Mouse (Mus musculus): ENCODE results near the gene Sorbs1.

Gene Sorbs1

DNA sequence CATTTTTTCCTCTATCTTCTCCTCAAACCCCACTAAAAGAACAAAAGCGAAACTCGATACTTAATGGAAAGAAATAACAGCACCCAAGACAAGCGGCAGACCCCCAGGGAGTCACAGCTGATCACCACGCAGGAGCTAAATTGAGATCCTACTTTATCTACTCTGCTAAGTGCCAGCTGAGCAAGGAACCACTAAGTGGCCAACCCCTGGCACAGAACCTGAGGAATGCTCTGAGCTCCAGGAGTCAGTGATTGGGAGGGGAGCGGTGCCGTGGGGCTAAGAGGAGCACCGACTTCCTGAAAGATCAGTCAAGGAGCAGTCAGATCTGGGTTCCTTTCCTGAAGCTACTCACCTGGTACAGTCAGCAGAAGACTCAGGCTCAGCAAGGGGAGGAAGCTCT lies 9.2 kb downstream of the Sorbs1 start:
- H3K36me3 ChIP-seq (ENCODE audit: control insufficient read depth, insufficient read depth, low read length, poor library complexity, severe bottlenecking) = no peaks in the 10 kb centered on the region
- H3K27me3 ChIP-seq (ENCODE audit: control insufficient read depth, insufficient read depth, low read length, poor library complexity, severe bottlenecking) = no peaks in the 10 kb centered on the region
- no peak for DNase-seq (ENCODE audit: low read depth, low spot score)

GRCm38 (mm10) chr19:40499940-40500737 lies 13.4 kb downstream of the Sorbs1 start:
- no peaks in the 10 kb centered on the region for H3K36me3 ChIP-seq (ENCODE audit: control insufficient read depth, insufficient read depth, low read length, poor library complexity, severe bottlenecking)
- H3K27me3 ChIP-seq (ENCODE audit: control insufficient read depth, insufficient read depth, low read length, poor library complexity, severe bottlenecking) = no peaks in the 10 kb centered on the region

GRCm38 (mm10) chr19:40499141-40499540 lies 14.4 kb downstream of the Sorbs1 start:
- DNase-seq (ENCODE audit: low read depth, low spot score) = no peak

More at GRCm38 (mm10) chr19:40499940-40500737, 13.4 kb downstream of the Sorbs1 start:
- DNase-seq (ENCODE audit: low read depth, low spot score) = no peak

GRCm38 (mm10) chr19:40498162-40498725 lies 15.3 kb downstream of the Sorbs1 start:
- Histone ChIP-seq H3K36me3 (ENCODE audit: control insufficient read depth, insufficient read depth, low read length, poor library complexity, severe bottlenecking) (no peaks in the 10 kb centered on the region), H3K27me3 (ENCODE audit: control insufficient read depth, insufficient read depth, low read length, poor library complexity, severe bottlenecking) (no peaks in the 10 kb centered on the region)

More at GRCm38 (mm10) chr19:40499141-40499540, 14.4 kb downstream of the Sorbs1 start:
- H3K27me3 ChIP-seq (ENCODE audit: control insufficient read depth, insufficient read depth, low read length, poor library complexity, severe bottlenecking) = no peaks in the 10 kb centered on the region
- H3K36me3 ChIP-seq (ENCODE audit: control insufficient read depth, insufficient read depth, low read length, poor library complexity, severe bottlenecking) = no peaks in the 10 kb centered on the region

GRCm38 (mm10) chr19:40496509-40497267 lies 16.9 kb downstream of the Sorbs1 start:
- no peak for DNase-seq (ENCODE audit: low read depth, low spot score)
- H3K27me3 ChIP-seq (ENCODE audit: control insufficient read depth, insufficient read depth, low read length, poor library complexity, severe bottlenecking) = no peaks in the 10 kb centered on the region
- H3K36me3 ChIP-seq (ENCODE audit: control insufficient read depth, insufficient read depth, low read length, poor library complexity, severe bottlenecking) = no peaks in the 10 kb centered on the region

More at GRCm38 (mm10) chr19:40498162-40498725, 15.3 kb downstream of the Sorbs1 start:
- no peak for DNase-seq (ENCODE audit: low read depth, low spot score)

DNA sequence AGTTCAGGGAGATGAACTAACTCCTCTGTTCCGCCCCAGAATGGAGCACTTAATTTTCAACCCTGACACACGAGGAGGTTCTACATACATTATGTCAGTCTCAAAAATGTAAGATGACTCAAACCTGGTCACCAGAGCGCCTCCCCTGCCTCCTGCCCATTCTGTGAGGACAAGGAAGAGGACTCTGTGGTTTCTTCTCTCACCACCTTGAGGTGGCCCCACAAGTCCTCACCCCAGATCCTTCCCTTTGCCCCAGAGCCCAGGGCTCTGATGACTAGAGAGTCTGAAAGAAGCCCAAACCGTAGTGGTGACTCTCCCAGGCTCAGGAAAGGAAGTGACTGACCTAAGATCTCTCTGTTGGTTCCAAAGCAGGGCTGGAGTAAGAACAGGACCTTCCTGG lies 17.5 kb downstream of the Sorbs1 start:
- no peaks in the 10 kb centered on the region for H3K36me3 ChIP-seq (ENCODE audit: control insufficient read depth, insufficient read depth, low read length, poor library complexity, severe bottlenecking)
- no peaks in the 10 kb centered on the region for H3K27me3 ChIP-seq (ENCODE audit: control insufficient read depth, insufficient read depth, low read length, poor library complexity, severe bottlenecking)
- DNase-seq (ENCODE audit: low read depth, low spot score) = no peak

DNA sequence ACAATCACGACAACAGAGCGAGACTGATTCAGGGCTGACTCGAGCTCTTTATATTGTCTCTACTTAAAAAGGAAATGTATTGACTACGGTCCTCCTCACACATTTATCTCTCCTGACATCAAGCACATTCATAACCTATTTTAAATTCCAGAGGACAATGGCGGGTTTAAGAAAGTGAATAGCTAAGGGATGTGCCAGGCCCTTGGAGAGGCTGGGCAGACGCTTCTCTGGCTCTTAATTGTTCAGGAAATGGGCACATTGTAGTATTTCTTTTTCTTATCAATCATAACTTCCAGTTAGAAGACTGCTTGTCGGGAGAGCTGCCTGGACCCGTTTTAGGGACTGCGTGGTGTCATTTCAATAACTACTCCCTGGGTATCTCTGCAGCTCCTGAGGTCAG lies 20.7 kb downstream of the Sorbs1 start:
- no peaks in the 10 kb centered on the region for H3K36me3 ChIP-seq (ENCODE audit: control insufficient read depth, insufficient read depth, low read length, poor library complexity, severe bottlenecking)
- no peak for DNase-seq (ENCODE audit: low read depth, low spot score)
- H3K27me3 ChIP-seq (ENCODE audit: control insufficient read depth, insufficient read depth, low read length, poor library complexity, severe bottlenecking) = no peaks in the 10 kb centered on the region

DNA sequence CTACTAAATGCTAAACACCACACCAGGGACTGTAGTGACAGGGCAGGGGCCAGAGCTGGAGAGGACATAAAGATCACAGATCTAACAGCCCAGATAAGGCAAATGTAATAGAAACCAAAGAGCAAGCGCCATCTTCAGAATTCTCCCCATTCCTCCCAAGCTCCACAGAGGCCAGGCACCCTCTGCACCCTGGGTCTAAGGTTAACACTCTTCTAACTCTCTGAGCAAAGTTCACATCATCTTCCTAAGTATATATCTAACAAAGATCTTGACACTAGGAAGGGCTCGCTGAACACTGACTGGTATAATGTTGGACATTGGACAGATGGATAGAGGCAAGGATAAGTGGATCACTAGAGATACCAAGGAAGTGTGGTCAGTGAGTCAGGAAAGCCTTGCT lies 22.1 kb downstream of the Sorbs1 start:
- no peaks in the 10 kb centered on the region for H3K27me3 ChIP-seq (ENCODE audit: control insufficient read depth, insufficient read depth, low read length, poor library complexity, severe bottlenecking)
- no peak for DNase-seq (ENCODE audit: low read depth, low spot score)
- H3K36me3 ChIP-seq (ENCODE audit: control insufficient read depth, insufficient read depth, low read length, poor library complexity, severe bottlenecking) = no peaks in the 10 kb centered on the region

DNA sequence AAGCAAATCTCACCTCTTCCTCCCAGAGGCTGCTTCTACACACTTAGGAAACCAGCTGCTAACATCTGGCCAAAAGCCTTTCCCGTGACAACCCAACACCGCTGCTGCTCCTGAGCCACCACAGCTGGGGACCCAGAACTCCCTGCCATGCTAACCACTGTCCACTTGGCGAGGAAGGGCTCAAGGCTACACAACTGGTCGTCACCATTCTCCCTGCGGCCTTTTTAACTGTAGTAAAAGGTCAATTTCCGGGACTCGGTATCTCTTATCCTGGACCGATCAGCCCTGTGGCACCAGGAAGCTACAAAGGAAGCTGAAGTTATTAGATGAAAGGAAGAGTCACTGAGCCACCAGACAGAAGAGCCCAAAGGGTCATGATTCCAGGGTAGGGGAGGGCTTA lies 22.8 kb downstream of the Sorbs1 start:
- Histone ChIP-seq H3K27me3 (ENCODE audit: control insufficient read depth, insufficient read depth, low read length, poor library complexity, severe bottlenecking) (no peaks in the 10 kb centered on the region), H3K36me3 (ENCODE audit: control insufficient read depth, insufficient read depth, low read length, poor library complexity, severe bottlenecking) (no peaks in the 10 kb centered on the region)
- no peak for DNase-seq (ENCODE audit: low read depth, low spot score)

DNA sequence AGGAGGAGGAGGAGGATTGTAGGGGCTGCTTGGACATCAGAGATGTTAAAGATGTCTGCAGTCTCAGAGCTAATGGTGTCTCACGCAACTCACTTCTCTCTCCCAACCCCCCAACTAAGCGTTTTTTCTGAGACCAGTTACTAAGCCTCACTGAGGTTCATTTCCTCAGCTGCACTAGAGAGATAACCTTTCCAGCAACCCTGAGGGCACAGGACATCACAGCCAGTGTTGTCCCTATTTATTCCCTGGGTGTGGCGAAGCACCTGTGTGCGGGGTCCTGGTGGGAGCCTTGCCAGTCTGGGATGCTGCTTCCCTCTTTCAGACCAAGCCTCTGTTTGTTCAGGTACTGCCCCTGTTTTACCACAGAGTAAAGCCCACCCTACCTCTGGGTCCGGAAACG lies 23.9 kb downstream of the Sorbs1 start:
- no peaks in the 10 kb centered on the region for H3K27me3 ChIP-seq (ENCODE audit: control insufficient read depth, insufficient read depth, low read length, poor library complexity, severe bottlenecking)
- no peaks in the 10 kb centered on the region for H3K36me3 ChIP-seq (ENCODE audit: control insufficient read depth, insufficient read depth, low read length, poor library complexity, severe bottlenecking)
- no peak for DNase-seq (ENCODE audit: low read depth, low spot score)

DNA sequence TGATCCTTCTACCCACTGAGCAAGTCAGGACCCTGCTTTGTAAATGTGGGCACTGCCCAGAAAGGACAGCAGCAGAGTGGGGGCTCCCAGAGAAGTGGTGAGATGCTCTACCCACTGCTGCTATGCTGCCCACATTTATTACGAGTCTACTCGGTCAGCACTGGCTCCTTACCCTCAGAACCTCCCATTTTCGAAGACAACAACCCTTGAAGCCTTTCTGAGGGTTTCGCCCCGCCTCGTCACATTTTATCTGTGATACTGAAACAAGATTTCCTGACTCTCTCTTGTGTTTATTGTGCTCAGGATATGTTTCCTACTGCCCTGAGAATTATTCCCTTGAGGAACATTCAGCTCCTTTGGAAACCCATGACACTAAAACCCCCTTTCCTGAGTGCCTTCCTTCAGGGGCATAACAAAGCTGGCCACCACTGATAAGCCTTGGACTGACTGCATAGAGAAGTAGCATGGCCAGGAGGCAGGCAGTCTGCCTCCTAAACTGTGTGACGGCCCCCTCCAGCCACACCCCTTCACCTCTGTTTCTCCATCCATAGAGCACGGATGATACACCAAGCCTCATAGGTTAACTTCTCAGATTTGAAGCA lies 24.6 kb downstream of the Sorbs1 start:
- no peak for DNase-seq (ENCODE audit: low read depth, low spot score)
- H3K36me3 ChIP-seq (ENCODE audit: control insufficient read depth, insufficient read depth, low read length, poor library complexity, severe bottlenecking) = no peaks in the 10 kb centered on the region
- H3K27me3 ChIP-seq (ENCODE audit: control insufficient read depth, insufficient read depth, low read length, poor library complexity, severe bottlenecking) = no peaks in the 10 kb centered on the region

GRCm38 (mm10) chr19:40487561-40487960 lies 26.0 kb downstream of the Sorbs1 start:
- no peaks in the 10 kb centered on the region; the same call in 1 of the 2 replicates for H3K36me3 ChIP-seq (ENCODE audit: control insufficient read depth, insufficient read depth, low read length, poor library complexity, severe bottlenecking)
- no peak for DNase-seq (ENCODE audit: low read depth, low spot score)
- no peaks in the 10 kb centered on the region for H3K27me3 ChIP-seq (ENCODE audit: control insufficient read depth, insufficient read depth, low read length, poor library complexity, severe bottlenecking)

GRCm38 (mm10) chr19:40481115-40481514 lies 32.5 kb downstream of the Sorbs1 start:
- no peaks in the 10 kb centered on the region for H3K27me3 ChIP-seq (ENCODE audit: control insufficient read depth, insufficient read depth, low read length, poor library complexity, severe bottlenecking)
- no peak for DNase-seq (ENCODE audit: low read depth, low spot score)
- no peaks in the 10 kb centered on the region; the same call in 1 of the 2 replicates for H3K36me3 ChIP-seq (ENCODE audit: control insufficient read depth, insufficient read depth, low read length, poor library complexity, severe bottlenecking)

DNA sequence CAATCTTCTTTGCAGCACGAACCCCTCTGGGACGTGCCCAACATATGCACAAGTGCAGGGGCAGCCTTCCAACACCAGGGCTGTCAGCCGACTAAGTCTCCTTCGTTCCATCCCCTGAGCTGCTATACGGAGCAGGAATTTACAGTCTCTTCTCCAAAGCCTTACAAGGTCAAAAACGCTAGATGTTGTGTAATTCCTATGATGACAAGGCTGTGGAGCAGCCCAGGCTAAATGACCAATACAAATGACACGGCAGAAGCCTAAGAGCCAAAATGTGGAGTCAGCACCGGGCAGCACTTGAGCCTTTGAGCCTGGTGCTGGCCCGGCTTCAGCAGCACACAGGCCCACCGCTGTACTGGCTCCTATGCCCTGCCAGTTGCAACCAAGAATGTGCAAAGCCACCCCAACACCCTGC lies 35.4 kb downstream of the Sorbs1 start:
- Histone ChIP-seq H3K27me3 (ENCODE audit: control insufficient read depth, insufficient read depth, low read length, poor library complexity, severe bottlenecking) (no peaks in the 10 kb centered on the region), H3K36me3 (ENCODE audit: control insufficient read depth, insufficient read depth, low read length, poor library complexity, severe bottlenecking) (no peaks in the 10 kb centered on the region)
- no peak for DNase-seq (ENCODE audit: low read depth, low spot score)

Data from splenic B cell, adult 2 months (primary cell).